Mouse (Mus musculus) gastrocnemius, postnatal 25 days (tissue): ENCODE results near the gene Cox6b2. TPM values are rescaled to one million over a fixed set of nuclear protein-coding genes. Genes with fewer than 3 reads are reported as not detected.

Experiments
- DNase-seq: peaks from one replicate; pipeline ENCODE4 v3.0.0; 2022
- total RNA-seq, 2 experiments: library from RNA; stranded (reverse); gene quantifications; 1 replicate in 1 of 2; 2 replicates in 1 of 2; pipeline ENCODE4 v1.2.3; 2021

Gene Cox6b2
- total RNA-seq, 2 experiments from 2014 or later = 1.4 to 2.2 TPM

DNA sequence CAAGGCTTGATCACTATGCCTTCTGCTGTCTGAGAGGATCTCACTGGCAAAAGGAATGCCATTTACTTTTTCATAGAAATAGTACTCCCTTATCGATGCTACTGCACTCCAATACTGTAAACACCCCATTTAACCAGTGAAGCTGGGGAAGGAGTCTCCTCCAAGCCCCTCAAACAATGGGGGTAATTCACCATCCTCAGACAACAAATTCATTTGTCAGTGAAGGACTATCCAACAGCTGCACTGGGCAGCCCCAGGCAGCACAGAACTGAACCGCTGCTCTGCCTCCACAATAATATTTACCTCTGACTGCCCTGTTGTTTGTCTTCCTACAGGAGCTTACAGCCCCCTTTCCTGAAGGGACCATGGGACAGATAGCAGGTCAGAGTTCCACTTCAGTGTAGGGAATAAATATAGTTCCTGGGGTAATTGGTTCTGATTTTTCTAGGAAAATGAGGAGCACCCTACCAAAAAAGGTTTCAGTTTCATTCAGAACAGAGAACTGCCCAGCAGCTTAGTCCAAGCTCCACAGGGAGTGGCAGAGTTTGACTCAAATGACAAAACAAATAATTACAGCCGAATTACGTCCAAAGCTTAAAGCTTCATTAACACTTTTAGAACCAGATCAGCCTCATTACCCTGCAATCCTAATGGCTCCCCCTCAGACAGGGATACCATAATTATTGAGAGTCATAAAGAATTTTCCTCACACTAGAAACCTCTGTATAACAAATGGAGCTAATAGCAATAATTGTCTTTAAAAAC is 12.2 kb upstream of the Cox6b2 start:
- DNase-seq = no peak

- DNase-seq = no peak
Measured at GRCm38 (mm10) chr7:4759670-4760069, 6.8 kb upstream of the Cox6b2 start.

DNA sequence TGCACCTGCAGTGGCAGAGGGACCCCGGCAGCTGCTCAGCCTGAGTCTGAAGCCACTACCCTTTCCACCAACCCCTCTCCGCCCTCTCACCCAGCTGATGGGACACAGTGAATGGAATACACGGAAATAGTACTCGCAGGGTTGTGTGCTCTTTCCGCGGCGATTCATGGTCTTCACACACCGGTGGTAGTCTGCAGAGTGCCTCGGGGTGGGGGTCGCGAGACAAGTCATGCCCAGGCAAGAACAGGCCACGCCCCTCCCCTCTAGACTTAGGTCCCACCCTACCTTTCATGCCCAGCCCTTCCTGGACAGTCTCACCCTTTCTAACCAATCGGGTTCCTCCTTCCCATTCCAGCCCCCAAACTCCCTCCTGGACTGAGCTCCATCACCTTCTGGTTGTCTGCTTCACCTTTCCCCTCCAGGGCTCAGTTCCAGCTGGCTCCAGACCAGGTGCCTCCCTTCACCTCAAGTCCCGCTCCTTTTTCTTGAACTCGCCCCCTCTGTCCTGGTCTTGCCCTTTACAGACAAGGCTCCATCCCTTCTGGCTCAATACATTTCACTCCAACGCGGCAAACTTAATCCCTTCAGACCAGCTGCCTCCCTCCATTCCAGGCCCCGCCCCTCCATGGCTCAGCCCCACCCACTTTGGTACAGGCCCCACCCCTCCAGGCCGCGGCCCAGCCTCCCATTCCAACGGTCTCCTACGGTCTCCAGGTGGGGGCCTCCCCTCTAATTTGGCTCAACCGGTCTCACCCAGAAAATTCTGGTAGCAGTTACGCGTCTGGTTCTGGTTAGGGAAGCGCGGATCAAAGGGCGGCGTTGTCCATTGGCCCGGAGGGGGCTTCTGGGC is 698 bp downstream of the Cox6b2 start:
- peak; percentile 35 for DNase-seq

DNA sequence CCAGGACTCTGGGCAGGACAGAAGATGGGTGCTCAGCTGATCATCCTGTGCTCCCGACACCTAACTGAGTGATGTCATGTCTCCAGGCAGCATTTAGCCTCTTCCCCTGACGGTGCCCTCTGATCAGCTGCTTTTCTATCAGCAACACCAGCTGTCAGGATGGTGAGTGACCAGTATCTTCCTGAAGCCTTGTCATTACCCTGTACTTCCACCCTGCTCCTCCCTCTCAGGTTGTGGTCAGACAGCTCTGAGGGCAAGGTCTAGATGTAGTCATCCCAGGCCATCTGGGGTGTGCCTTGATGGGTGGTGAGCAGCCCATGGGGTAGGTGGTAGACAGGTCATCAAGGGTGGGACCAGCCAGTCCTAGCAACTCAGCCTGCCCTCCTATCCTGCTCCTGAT is 3.7 kb downstream of the Cox6b2 start:
- DNase-seq = no peak

DNA sequence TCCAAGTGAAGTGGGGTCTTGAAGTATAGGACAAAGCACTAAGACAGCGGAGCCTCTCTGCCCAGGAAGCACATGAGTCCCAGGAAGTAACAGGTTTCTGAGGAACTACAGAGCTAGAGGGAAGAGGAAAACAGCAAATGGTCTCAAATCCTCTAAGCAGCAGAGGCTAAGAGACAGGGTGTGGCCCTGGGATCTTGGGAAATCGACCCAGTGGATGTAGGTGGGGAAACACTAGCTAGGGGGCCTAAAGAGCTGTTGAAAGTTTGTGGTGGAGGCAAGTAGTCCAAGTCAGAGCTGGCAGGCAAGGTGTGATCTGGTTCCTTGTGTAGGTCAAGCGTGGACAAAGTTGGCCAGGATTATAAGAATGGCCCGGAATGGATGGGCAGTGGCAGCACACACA is 4.6 kb downstream of the Cox6b2 start:
- DNase-seq = no peak

GRCm38 (mm10) chr7:4747156-4747899 is 5.6 kb downstream of the Cox6b2 start:
- DNase-seq = no peak

DNA sequence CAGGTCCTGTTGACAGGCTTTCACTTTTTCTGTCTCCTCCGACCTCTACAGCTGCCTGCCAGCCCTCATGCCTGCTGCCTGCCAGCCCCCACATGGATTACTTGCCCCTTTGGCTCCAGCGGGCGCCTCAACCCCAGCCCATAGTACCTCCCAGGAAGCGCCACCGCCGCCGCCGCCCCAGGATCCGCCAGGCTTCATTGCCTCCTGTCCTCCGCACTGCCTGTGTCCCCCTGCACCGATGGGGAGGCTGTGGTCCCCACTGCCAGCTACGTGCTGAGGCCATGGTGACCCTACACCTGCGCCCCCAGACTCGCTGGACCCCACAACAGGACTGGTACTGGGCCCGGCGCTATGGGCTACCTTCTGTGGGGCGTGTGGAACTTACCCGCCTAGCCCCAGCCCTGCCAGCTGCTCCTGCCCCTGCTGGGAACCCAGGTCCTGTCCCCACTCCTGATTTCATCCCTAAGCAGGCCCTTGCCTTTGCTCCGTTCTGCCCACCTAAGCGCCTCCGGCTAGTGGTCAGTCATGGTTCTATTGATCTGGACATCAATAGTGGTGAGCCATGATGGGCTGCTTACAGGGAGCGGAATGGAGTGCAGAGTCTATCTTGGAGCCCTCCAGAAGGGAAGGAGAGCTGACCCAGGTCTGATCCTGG is 6.4 kb downstream of the Cox6b2 start:
- no peak for DNase-seq

DNA sequence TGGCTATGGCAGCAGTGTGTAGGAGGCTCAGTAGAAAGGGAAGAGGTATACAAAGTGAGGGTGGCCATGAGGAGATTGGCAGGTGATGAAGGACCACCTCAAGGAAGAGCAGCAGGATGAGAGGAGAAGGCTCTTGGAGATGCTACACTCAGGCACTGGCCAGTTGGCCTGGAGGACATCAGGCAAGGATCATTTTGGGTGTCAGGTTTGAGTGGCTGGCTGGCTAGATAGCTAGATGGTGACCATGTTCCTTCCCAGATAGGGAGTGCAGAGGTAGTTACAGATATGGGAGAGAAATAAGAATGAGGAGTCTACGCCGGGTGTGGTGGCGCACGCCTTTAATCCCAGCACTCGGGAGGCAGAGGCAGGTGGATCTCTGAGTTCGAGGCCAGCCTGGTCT is 8.0 kb downstream of the Cox6b2 start:
- no peak for DNase-seq

GRCm38 (mm10) chr7:4743354-4743753 is 9.5 kb downstream of the Cox6b2 start:
- no peak for DNase-seq

- no peak for DNase-seq
Measured at GRCm38 (mm10) chr7:4742482-4742819, 10.4 kb downstream of the Cox6b2 start.

DNA sequence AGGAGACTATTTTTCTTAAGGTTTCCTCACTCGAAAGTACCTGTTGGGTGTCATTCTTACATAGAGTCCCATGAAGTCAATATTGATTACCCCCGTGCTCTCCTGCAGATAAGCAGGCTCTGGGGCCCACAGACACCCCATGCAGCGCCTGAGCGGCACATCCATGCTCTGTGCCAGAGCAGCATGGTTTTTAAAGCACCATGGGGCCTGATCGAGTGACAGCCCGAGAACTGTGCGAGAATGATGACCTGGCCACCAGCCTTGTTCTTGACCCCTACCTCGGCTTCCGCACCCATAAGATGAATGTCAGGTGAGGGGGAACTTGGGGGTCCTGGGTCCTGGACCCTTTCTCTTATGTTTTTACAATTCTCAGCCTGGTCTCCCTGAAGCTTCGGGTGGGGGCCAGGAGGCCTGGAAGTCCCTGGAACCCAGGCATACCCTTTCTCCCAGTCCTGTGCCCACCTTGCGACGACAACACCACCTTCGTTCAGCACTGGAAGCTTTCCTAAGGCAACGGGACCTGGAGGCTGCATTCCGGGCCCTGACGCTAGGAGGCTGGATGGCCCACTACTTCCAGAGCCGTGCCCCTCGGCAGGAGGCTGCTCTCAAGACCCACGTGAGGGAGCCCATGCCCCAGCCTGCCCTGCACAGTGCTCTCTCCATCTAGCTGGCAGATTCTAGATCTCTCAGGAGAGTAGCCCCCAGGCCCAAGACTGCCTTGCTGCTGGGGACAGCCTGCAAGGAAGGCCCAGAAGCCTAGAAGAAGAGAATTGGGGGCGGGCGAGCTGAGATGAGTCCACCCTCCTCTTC is 11.0 kb downstream of the Cox6b2 start:
- DNase-seq = no peak

DNA sequence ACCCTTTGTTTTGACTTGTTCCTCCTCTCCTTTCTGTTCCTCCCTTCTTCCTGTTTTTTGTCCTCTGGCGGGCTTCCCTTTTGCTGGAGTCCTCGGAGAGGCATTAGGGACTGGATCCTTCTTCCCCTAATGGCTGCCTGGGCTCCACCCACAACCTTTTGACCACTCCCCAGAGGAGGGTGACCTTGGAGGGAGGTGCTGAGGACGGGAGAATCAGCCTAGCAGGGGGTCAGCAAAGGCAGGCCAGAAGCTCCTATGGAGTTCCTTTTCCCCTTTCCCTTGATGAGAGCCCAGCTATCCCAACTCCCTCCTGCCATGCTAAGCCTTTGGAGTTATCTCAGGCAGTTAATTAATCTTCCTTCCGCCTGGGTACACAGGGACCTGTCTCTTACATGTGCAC is 11.7 kb downstream of the Cox6b2 start:
- peak; percentile 73 for DNase-seq

- no peak for DNase-seq
Measured at GRCm38 (mm10) chr7:4740309-4740727, 12.6 kb downstream of the Cox6b2 start.

- DNase-seq = peak; percentile 99
Measured at GRCm38 (mm10) chr7:4739544-4740275, 13.2 kb downstream of the Cox6b2 start, which contains the start of gene Kmt5c. Kmt5c (plus strand) TSS chr7:4740115.

GRCm38 (mm10) chr7:4739041-4739543 is 13.8 kb downstream of the Cox6b2 start:
- no peak for DNase-seq

GRCm38 (mm10) chr7:4732968-4733392 is 19.9 kb downstream of the Cox6b2 start:
- DNase-seq = no peak

GRCm38 (mm10) chr7:4731090-4731489 is 21.8 kb downstream of the Cox6b2 start:
- no peak for DNase-seq

DNA sequence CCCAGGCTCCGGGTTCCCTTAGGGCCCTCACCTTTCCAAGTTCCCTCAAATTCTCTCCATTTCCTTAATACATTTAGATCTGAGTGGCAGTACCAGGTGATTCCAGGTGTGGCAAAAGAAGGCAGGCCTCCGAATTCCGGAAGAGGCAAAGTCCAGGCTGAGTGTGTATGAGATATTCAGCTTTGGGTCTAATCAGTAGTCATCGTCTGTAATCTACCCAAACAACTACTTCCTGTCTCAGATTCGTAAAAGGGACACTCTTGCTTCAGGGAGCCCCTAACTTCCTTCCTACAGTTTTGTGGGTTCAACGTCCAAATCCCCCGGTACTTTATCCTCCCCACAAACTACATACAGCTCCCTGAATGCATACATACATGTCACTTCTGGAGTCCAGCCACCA is 27.7 kb downstream of the Cox6b2 start, which contains the start of gene Tmem150b:
Gene Tmem150b (minus strand): TSS at position 81 of the 400 bp plus-strand sequence.
- no peak for DNase-seq

DNA sequence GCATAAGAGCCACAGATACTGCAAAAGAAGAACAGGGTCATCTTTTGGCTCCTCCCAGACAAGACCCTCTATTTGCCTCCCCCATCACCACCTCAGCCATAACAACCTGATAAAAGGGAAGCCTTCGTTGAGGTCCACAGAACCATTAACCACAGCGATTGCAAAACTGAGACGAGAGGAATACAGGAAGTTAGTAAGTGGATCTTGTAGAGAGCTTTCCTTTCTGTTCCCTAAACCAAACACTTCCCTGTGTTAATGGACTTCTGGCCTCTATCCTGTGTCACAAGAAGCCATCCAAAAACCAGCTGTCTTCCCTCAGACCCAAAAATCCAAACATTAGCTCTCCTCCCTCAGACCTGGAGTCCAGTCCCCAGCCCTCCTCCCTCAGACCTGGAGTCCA is 28.5 kb downstream of the Cox6b2 start:
- DNase-seq = no peak

GRCm38 (mm10) chr7:4723508-4723907 is 29.4 kb downstream of the Cox6b2 start:
- DNase-seq = no peak
